Mouse (Mus musculus) bone marrow, adult 2 months (tissue): Measurements from ENCODE around the gene Adgra3. TPM values are rescaled to one million over a fixed set of nuclear protein-coding genes. Genes with fewer than 3 reads are reported as not detected.

ENCODE experiments used
- H3K27ac ChIP-seq: fragments of 200-500 bp; 2 replicates; pipeline ENCODE4 v1.5.1; 2012; ENCODE audit warnings: low read depth, mild to moderate bottlenecking, control low read depth, inconsistent platforms, low read length; ENCODE audit not compliant: control insufficient read depth, poor library complexity, insufficient read depth
- H3K4me1 ChIP-seq: fragments of 200-500 bp; 2 replicates; pipeline ENCODE4 v1.6.1; 2011; ENCODE audit warnings: low read length; ENCODE audit not compliant: control insufficient read depth, insufficient read depth
- H3K4me3 ChIP-seq: fragments of 200-500 bp; replicated peaks from 2 replicates; pipeline ENCODE3; 2011; ENCODE audit warnings: mild to moderate bottlenecking, low read depth, low read length, control low read depth; ENCODE audit not compliant: control insufficient read depth
- CTCF ChIP-seq: fragments of 200-500 bp; IDR thresholded peaks from 2 replicates; pipeline ENCODE4 v1.5.1; 2011; ENCODE audit warnings: low read length, control low read depth; ENCODE audit not compliant: control insufficient read depth, insufficient read depth
- POLR2A ChIP-seq: fragments of 200-500 bp; IDR thresholded peaks from 2 replicates; pipeline ENCODE4 v1.6.1; 2011; ENCODE audit warnings: low read depth, mild to moderate bottlenecking, control low read depth, low read length, borderline replicate concordance; ENCODE audit not compliant: control insufficient read depth
- WGBS: fragments of 180-500 bp; shearing (Covaris S2); methylation state at CpG from one replicate; pipeline ENCODE4 v1.1.7; 2018; 5-methylcytosine and 5-hydroxymethylcytosine counted together
- polyA plus RNA-seq: library from polyadenylated mRNA; stranded (reverse); fragments of >200 nt; gene quantifications from 2 replicates; pipeline ENCODE4 v1.2.4, GENCODE M21; 2011; ENCODE audit warnings: low replicate concordance; ENCODE audit not compliant: missing spikeins, insufficient read depth, insufficient read length

Adgra3 gene
- 0.50 and 4.6 TPM in 2 replicates for polyA plus RNA-seq

DNA sequence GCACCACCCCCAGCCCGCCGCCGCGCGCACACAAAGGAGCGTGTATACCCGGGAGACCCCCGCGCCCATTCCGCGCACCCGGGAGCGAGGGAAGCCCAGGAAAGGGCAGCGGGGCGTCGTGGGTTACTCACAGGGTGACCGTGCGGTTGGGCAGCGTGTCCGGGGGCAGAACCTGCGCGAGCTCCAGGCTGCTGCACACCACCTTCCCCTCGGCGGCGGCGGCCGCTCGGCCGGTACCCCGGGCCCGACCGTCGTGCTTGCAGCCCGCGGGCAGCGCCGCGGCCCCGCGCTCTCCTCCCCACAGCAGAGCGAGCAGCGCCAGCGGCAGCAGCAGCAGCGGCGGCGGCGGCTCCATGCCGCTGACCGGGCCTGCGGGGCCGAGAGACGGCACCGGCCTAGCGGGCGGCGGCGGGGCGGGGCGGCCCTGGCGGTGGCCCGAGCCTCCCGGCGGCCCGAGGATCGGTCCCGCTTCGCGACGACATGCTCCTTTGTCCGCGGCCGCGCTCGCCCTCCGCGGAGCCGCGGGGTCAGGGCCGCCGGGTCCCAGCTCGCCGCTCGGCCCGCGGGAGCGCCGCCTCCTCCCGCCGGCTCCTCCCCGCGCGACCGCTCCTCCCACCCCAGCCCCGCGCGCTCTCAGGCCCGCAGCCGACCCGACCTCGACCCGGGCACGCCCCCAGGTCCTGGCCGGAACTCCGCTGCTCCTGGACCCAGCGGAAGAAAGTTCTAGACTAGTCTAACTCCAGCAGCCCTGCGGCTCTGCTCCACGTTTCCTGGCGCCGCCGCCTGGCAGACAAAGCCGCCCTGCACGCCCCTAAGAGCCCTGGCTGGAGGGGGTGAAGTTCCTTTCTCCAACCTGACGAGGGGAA, at the start of gene Adgra3:
Adgra3 (minus strand) TSS at position 586 of the 866 bp plus-strand sequence.
- TF ChIP-seq POLR2A (no peak), CTCF (no peak)
- Histone ChIP-seq H3K4me1 (no peaks in the 10 kb centered on the region), H3K4me3 (peak within 1 kb of the TSS; percentile 34), H3K27ac (no peak within 1 kb of the TSS; the same call in 1 of the 2 replicates)
- WGBS: 2% methylated on average over 94 of the region's 113 CpGs

DNA sequence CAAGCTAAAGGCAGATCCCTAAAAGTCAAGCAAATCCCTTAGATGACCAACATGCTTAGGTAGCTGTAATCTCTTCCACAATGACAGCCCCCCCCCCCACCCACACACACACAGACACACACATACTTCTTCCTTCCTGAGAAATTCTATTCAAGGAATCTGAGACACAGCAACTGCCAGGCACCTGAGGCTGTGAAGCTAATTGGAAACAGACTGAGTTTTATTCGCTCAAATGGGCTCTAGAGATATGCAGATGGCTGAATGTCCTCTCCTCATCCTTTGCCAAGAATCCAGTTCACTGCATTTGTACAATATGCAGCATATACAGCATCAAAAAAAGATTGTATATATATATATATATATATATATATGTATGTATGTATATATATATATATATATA, 24.6 kb upstream of the Adgra3 start:
- whole genome bisulfite sequencing: 66% methylated on average over 1 of the region's 1 CpGs
- Histone ChIP-seq H3K4me1 (no peaks in the 10 kb centered on the region), H3K4me3 (no peak overlapping the region), H3K27ac (no peak overlapping the region)
- TF ChIP-seq POLR2A: no peak
- TF ChIP-seq CTCF: no peak

- Histone ChIP-seq H3K4me3 (no peak overlapping the region), H3K4me1 (no peaks in the 10 kb centered on the region), H3K27ac (no peak overlapping the region)
- TF ChIP-seq CTCF: no peak
- no peak for TF ChIP-seq POLR2A
These were observed 15.4 kb upstream of the Adgra3 start for GRCm38 (mm10) chr5:50074245-50074644.

GRCm38 (mm10) chr5:50064236-50064635, 5.4 kb upstream of the Adgra3 start:
- TF ChIP-seq CTCF (no peak), POLR2A (no peak)
- 79% methylated on average over 3 of the region's 3 CpGs for WGBS
- no peak overlapping the region for H3K4me3 ChIP-seq

GRCm38 (mm10) chr5:50059586-50059985, 780 bp upstream of the Adgra3 start:
- 77% methylated on average over 7 of the region's 7 CpGs for WGBS
- Histone ChIP-seq H3K4me3 (no peak overlapping the region), H3K27ac (no peak overlapping the region), H3K4me1 (no peaks in the 10 kb centered on the region)
- TF ChIP-seq POLR2A (no peak), CTCF (no peak)

More at GRCm38 (mm10) chr5:50064236-50064635, 5.4 kb upstream of the Adgra3 start:
- no peaks in the 10 kb centered on the region for H3K4me1 ChIP-seq
- H3K27ac ChIP-seq: no peak overlapping the region

DNA sequence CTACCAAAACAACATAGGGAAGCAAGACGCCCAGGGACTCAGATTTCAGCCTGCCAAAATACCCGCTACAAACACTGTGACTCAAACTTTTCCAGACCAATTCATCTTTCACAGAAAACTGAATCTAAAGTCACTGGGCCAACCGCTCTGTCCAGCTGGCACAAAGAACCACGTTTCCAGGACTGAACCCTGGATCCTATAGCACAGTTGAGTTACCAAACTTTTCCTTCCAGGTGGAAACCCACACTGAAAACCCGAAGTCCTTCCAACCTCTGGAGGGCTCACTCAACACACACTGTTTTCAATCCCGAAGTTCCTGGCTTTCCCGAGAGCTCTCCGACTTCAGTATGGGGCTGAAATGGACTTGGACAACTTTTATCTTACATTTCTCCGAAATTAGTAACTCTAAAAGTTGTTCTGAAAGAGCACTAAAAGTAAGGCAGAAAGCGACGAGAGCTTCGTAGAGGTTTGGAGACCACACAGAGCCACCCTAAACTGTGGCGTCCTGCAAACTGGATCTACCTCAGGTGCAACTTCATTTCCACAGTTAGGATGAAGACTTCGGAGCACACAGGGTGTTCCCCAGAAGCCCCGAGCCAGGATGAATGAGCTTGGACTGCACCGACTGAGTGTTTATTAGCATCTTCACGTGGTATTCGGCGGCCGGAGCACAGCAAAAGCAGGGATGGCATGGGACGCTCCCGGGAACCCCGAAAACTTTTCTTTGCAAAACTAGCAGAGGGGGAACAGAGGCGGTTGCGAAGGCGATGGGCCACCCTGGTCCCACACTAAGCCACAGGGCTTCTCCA, 990 bp downstream of the Adgra3 start:
- TF ChIP-seq POLR2A: no peak
- TF ChIP-seq CTCF: no peak
- Histone ChIP-seq H3K4me1 (no peaks in the 10 kb centered on the region), H3K27ac (no peak overlapping the region), H3K4me3 (peak overlapping the region; percentile 16)
- 14% methylated on average over 26 of the region's 26 CpGs for WGBS

GRCm38 (mm10) chr5:50052456-50052855, 6.3 kb downstream of the Adgra3 start:
- WGBS: 70% methylated on average over 4 of the region's 4 CpGs
- no peak overlapping the region for H3K4me3 ChIP-seq
- TF ChIP-seq POLR2A: no peak
- no peak for TF ChIP-seq CTCF
- H3K4me1 ChIP-seq: no peaks in the 10 kb centered on the region
- no peak overlapping the region for H3K27ac ChIP-seq
